Mouse (Mus musculus) erythroblast, embryonic 14.5 days (primary cell): ENCODE data around the gene Pfkfb2.

ENCODE experiments used
- GATA1 ChIP-seq: IDR thresholded peaks from 2 replicates; pipeline ENCODE4 v1.6.1; 2012; ENCODE audit warnings: low read length, inconsistent platforms, mixed read lengths
- TAL1 ChIP-seq: IDR thresholded peaks from 3 replicates; pipeline ENCODE4 v1.6.1; 2012; ENCODE audit warnings: low read length, inconsistent platforms, mixed read lengths

DNA sequence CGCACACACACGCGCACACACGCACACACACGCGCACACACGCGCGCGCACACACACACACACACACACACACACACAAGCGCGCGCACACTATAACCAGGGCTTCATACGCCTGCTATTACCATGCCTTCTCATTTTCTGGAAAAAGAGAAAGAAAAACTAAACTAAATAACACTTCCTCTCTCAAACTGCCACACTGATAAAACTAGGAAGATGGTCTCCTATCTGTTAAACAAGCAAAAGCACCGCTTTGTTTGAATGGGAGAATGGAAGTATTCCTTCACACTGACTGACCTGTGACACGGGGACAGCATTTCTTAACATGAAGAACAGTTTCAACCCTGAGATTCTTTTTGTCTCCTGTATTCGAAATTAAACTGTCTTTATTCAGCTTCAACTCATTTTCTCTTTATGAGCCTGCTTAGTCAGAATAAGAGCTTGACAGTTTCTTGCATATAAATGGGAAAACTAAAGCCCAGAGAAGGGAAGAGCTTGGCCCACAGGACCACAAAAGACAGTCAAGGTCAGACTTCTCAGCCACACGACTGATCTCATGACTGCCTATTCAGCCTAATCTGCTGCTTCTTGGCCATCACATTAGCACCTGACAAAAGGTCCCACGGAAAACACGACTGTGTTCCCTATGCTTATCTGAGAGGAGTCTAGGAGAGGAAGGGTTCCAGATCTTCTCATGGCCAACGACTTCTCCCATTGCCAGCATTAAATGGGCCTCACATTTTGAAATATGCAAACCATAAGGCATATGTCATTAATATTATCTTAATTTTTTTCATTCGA, 18.6 kb downstream of the Pfkfb2 start:
- TF ChIP-seq GATA1, result no peak
- no peak for TF ChIP-seq TAL1
